Mouse (Mus musculus): ENCODE results near the gene Neurl3. TPM values are rescaled to one million over a fixed set of nuclear protein-coding genes. Genes with fewer than 3 reads are reported as not detected.

The Neurl3 gene
- total RNA-seq, 2 experiments from 2014 or later: 3.2 to 6.1 TPM

GRCm38 (mm10) chr1:36230919-36231705, 43.4 kb downstream of the Neurl3 start:
- intact Hi-C loops (cut with DNase I): no loop called here
- DNase-seq: no peak

GRCm38 (mm10) chr1:36228461-36228860, 46.0 kb downstream of the Neurl3 start:
- DNase-seq: no peak
- intact Hi-C loops (cut with DNase I): no loop called here

GRCm38 (mm10) chr1:36224648-36225047, 49.8 kb downstream of the Neurl3 start:
- intact Hi-C loops (cut with DNase I): no loop called here
- DNase-seq: no peak

Other genes starting within 250 kb of the Neurl3 start
- 10 to 100 TPM; 26.4 to 35.1 TPM for gene Hs6st1, start 206.3 kb downstream of the Neurl3 start, total RNA-seq (2021)
- gene Uggt1, start 30.0 kb downstream of the Neurl3 start, total RNA-seq (2021): 10 to 100 TPM; 32.5 to 35.8 TPM
- 10 to 100 TPM; 13.8 to 15.2 TPM for gene Arid5a, start 33.1 kb upstream of the Neurl3 start, total RNA-seq (2021)
- gene Kansl3, start 94.5 kb upstream of the Neurl3 start, total RNA-seq (2021): 10 to 100 TPM; 63.2 to 66.8 TPM
- not detected for gene Fer1l5, start 97.6 kb upstream of the Neurl3 start, total RNA-seq (2021)
- gene Lman2l, start 170.6 kb upstream of the Neurl3 start, total RNA-seq (2021): 10 to 100 TPM; 17.3 to 23.8 TPM
- gene Cnnm4, start 196.9 kb upstream of the Neurl3 start, total RNA-seq (2021): 1 to 10 TPM; 3.5 to 4.1 TPM
- gene Cnnm3, start 237.2 kb upstream of the Neurl3 start, total RNA-seq (2021): 10 to 100 TPM; 15.3 to 18.3 TPM

Data from heart, postnatal 10 days (tissue).